Mouse (Mus musculus) neutrophil, adult 59 days (primary cell): ENCODE results near the gene Clip2. TPM values are rescaled to one million over a fixed set of nuclear protein-coding genes. Genes with fewer than 3 reads are reported as not detected.

Experiments used
- total RNA-seq, 2 experiments: library from RNA; stranded (reverse); gene quantifications; 1 replicate in 1 of 2; 2 replicates in 1 of 2; pipeline ENCODE4 v1.2.4; 2023

The Clip2 gene
- 1 to 10 TPM; 8.3 to 8.8 TPM for total RNA-seq

DNA sequence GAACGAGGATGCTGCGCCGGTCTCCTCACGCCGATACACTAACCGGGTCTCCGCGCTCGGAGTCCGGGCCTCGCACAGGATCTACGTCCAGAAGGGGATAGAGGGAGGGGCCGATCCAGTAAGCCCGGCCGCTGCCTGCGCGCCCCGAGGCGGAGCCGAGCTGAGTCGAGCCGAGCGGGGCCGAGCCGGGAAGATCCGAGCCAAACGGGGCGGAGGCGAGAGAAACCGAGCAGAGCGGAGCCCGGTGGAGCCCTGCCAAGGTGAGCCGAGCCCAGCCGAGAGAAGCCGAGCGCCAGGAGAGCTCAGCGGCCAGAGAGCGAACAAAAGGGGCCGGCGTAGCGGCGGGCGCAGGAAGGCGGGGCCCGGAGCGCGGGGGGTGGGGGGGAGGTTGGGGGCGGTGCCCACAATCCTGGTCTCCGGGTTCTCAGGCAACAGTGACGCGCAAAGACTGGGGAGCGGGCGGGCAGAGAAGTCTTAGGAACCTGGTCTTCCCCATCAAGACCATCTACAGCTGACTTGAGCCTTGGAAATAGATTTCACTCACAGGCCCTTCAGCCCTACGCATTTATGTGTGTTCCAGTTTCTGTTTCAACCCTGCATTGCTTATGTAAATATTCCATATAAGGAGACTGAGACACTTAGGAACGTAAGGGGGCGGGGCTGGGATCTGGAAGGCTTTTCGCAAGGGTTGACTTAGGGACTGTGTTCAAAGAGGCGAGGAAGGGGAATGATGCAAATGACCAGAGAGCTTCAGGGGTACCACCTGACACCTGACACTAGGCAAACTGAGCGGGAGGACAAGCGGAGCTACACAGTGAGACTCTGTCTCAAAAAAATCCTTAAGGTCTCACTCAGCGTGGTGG is at the start of gene Clip2:
Gene Clip2 (minus strand): TSS at position 325 of the 863 bp plus-strand sequence.

DNA sequence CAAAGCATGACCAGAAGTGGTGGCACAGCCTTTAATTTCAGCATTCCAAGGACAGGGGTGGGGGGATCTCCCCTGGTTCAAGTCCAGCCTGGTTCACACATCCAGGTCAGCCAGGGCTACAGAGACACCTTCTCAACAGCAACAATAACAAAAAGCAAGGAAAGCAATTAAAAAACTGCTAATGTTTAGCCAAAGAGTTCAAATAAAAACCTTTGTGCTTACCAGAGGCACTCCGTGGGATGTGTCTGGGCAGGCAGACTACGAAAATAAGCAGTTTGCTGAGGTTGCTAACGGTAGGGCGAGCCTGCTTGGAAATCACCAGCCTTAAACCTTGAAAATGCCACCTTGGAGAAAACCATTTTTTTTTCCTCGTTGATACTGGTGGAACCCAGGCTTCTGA is 28.9 kb upstream of the Clip2 start, which contains the start of gene Rfc2:
Gene Rfc2 (plus strand): TSS at position 221 of the 400 bp plus-strand sequence.

DNA sequence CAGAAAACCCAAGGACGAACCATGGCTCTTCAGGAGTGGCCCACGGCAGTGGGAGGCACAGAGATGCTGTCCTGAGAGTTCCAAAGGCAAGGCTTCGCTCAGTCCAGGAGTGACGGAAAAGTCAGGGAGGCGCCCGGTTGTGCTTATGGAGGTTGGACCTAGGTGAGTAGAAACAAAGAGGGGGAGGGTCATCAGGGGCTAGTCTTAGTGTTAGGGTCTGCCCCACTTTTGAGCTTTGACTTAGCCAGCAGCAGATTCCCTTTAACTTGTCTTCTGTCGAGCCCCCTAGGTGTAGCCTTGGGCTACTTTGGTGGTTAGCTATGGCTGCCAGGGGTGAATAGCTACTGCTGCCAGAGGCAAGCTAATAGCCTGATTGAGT is 7.8 kb upstream of the Clip2 start, which contains the start of gene Syna:
Gene Syna (minus strand): TSS at position 101 of the 379 bp plus-strand sequence.

DNA sequence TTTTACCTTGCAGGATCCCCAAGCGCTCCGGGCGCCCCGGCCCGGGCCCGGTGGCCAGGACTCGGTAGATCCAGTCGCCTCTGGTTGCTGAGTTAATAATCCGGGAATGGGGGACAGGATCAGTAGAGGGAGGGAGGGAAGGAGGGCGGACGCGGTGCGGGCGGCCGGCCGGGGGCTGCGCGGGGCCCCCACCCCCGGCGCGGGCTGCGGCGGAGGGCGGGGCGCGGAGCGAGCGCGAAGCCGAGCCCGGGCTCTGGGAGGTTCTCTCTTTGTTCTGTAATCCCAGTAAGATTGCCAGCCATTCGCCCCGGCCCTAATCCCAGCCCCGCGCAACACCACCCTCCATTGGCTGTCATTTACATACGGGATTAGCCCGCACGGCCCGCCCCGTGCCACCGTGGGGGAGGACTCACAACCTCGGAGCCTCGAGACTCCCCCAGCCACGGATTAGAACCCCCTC is 95.7 kb downstream of the Clip2 start, which contains the start of gene Gtf2ird1:
Gene Gtf2ird1 (minus strand): TSS at position 214 of the 460 bp plus-strand sequence.

Other genes starting within 250 kb of the Clip2 start
- 10 to 100 TPM; 30.9 to 34.5 TPM for gene Gtf2i, start 237.7 kb downstream of the Clip2 start, total RNA-seq
- gene Gtf2ird1, start 95.7 kb downstream of the Clip2 start, total RNA-seq: 10 to 100 TPM in 1 of 2 experiments, 1 to 10 TPM in 1; 8.8 to 14.1 TPM
- not detected for gene Syna, start 7.7 kb upstream of the Clip2 start, total RNA-seq
- 100 to 1,000 TPM in 1 of 2 experiments, 10 to 100 TPM in 1; 89.2 to 101 TPM for gene Rfc2, start 28.9 kb upstream of the Clip2 start, total RNA-seq
- 10 to 100 TPM; 40.3 to 42.8 TPM for gene Lat2, start 62.6 kb upstream of the Clip2 start, total RNA-seq
- gene Eif4h, start 87.1 kb upstream of the Clip2 start, total RNA-seq: 100 to 1,000 TPM; 179 to 213 TPM
- 10 to 100 TPM in 1 of 2 experiments, 1 to 10 TPM in 1; 7.4 to 11.5 TPM for gene Limk1, start 136.2 kb upstream of the Clip2 start, total RNA-seq
- gene Eln, start 194.9 kb upstream of the Clip2 start, total RNA-seq: not detected